Mouse (Mus musculus) heart, adult 2 months (tissue): ENCODE results near the gene Fkbp9.

ENCODE experiments used
- CTCF ChIP-seq: fragments of 200-600 bp; IDR thresholded peaks from 2 replicates; pipeline ENCODE4 v1.8.1; 2022; ENCODE audit warnings: antibody characterized with exemption, mild to moderate bottlenecking, moderate library complexity
- EP300 ChIP-seq: fragments of 200-500 bp; IDR thresholded peaks from 2 replicates; pipeline ENCODE4 v1.6.1; 2011; ENCODE audit warnings: low read depth, low read length, control low read depth; ENCODE audit not compliant: insufficient read depth
- POLR2A ChIP-seq: fragments of 200-500 bp; IDR thresholded peaks from 2 replicates; pipeline ENCODE4 v1.6.1; 2011; ENCODE audit warnings: mild to moderate bottlenecking, low read depth, low read length, control low read depth; ENCODE audit not compliant: insufficient read depth

- TF ChIP-seq POLR2A (no peak), CTCF (no peak), EP300 (no peak)
Observed at GRCm38 (mm10) chr6:56794834-56795233, 37.0 kb upstream of the Fkbp9 start.
